Mouse (Mus musculus) ovary, postnatal 10 days (tissue): ENCODE measurements around the gene Tldc1.
A peak's percentile ranks its signal among the peaks of the same experiment; 100 is the strongest.

Source experiments
- DNase-seq: peaks from one replicate; pipeline ENCODE4 v3.0.0; 2022; ENCODE audit warnings: low spot score

The Tldc1 gene

GRCm38 (mm10) chr8:119798965-119799264 is 20.7 kb upstream of the Tldc1 start:
- no peak for DNase-seq

GRCm38 (mm10) chr8:119798170-119798964 is 20.2 kb upstream of the Tldc1 start:
- DNase-seq = no peak

GRCm38 (mm10) chr8:119795651-119796050 is 17.4 kb upstream of the Tldc1 start:
- no peak for DNase-seq

- DNase-seq = no peak
These were observed 16.5 kb upstream of the Tldc1 start for GRCm38 (mm10) chr8:119794689-119795088.

GRCm38 (mm10) chr8:119791804-119792704 is 13.8 kb upstream of the Tldc1 start:
- no peak for DNase-seq

GRCm38 (mm10) chr8:119789581-119789980 is 11.4 kb upstream of the Tldc1 start:
- no peak for DNase-seq

GRCm38 (mm10) chr8:119788607-119789381 is 10.6 kb upstream of the Tldc1 start:
- no peak for DNase-seq

- DNase-seq = no peak
These were observed 9.1 kb upstream of the Tldc1 start for GRCm38 (mm10) chr8:119787341-119787740.

- no peak for DNase-seq
These were observed 8.7 kb upstream of the Tldc1 start for GRCm38 (mm10) chr8:119786871-119787270.

GRCm38 (mm10) chr8:119785764-119786405 is 7.7 kb upstream of the Tldc1 start:
- DNase-seq = no peak

GRCm38 (mm10) chr8:119784676-119785075 is 6.5 kb upstream of the Tldc1 start:
- no peak for DNase-seq

- no peak for DNase-seq
These were observed 5.9 kb upstream of the Tldc1 start for GRCm38 (mm10) chr8:119784141-119784574.

- DNase-seq = no peak
These were observed 5.4 kb upstream of the Tldc1 start for GRCm38 (mm10) chr8:119783579-119783978.

GRCm38 (mm10) chr8:119782715-119783114 is 4.5 kb upstream of the Tldc1 start:
- DNase-seq = peak; percentile 53

GRCm38 (mm10) chr8:119781086-119781840 is 3.0 kb upstream of the Tldc1 start:
- no peak for DNase-seq

GRCm38 (mm10) chr8:119780402-119781049 is 2.3 kb upstream of the Tldc1 start:
- no peak for DNase-seq

- no peak for DNase-seq
These were observed 959 bp upstream of the Tldc1 start for GRCm38 (mm10) chr8:119779013-119779737.

GRCm38 (mm10) chr8:119777765-119778164 is 451 bp downstream of the Tldc1 start:
- no peak for DNase-seq

- DNase-seq = no peak
These were observed 1.5 kb downstream of the Tldc1 start for GRCm38 (mm10) chr8:119776668-119777245.
